Mouse (Mus musculus) stomach, postnatal 0 days (tissue): ENCODE measurements around the gene Olfr190.
"Not testable (repeated sequence)": the region's sequence is repeated elsewhere in the genome, so short reads cannot be mapped to it uniquely, and the experiment has no call there.

Experiments
- CTCF ChIP-seq: IDR thresholded peaks from 2 replicates; pipeline ENCODE4 v1.5.1; 2016; ENCODE audit warnings: antibody characterized with exemption, low read depth, mild to moderate bottlenecking, moderate library complexity
- EP300 ChIP-seq: optimal IDR thresholded peaks from 2 replicates; pipeline ENCODE3; 2016; ENCODE audit warnings: antibody characterized with exemption

DNA sequence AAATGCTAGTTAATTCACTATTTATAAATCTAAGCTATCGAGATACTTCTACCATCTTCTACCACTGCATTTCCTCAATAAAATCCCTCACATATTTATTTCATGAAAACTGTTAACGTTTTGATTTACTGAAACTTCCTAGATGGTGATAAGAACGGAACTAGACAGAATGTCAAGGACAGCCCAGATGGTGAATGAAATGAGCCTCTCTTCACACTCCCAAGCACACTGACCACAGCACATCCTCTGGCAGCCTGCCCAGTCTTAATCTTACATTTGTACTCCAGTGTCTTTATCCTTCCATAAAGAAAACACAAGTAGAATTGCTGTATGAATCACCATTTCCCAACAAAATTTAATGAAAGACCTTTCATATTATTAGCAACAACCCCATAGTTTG, 15.4 kb downstream of the Olfr190 start:
- TF ChIP-seq CTCF, EP300: not testable (repeated sequence)
